Mouse (Mus musculus) heart, postnatal 0 days (tissue): Measurements from ENCODE around the gene Dnajc17. TPM values are rescaled to one million over a fixed set of nuclear protein-coding genes. Genes with fewer than 3 reads are reported as not detected.

Experiments
- ATAC-seq: fragments of 200-750 bp; cut with Nextera tagmentation; 2 replicates; pipeline ENCODE4 v1.8.0; 2017; ENCODE audit warnings: low read depth, moderate number of reproducible peaks, moderate library complexity; ENCODE audit not compliant: insufficient read depth
- DNase-seq: peaks from one replicate; pipeline ENCODE4 v3.0.0-alpha.2; 2016; ENCODE audit warnings: low spot score
- H3K27ac ChIP-seq: fragments of 300-500 bp; sonication (generic); 2 replicates; pipeline ENCODE4 v1.5.1; 2014; ENCODE audit warnings: low read depth, mild to moderate bottlenecking
- H3K27me3 ChIP-seq: fragments of 300-500 bp; sonication (generic); 2 replicates; pipeline ENCODE4 v1.6.1; 2014; ENCODE audit warnings: low read length, mixed read lengths; ENCODE audit not compliant: control insufficient read depth, insufficient read depth
- H3K36me3 ChIP-seq: fragments of 300-500 bp; sonication (generic); replicated peaks from 2 replicates; pipeline ENCODE4 v1.6.1; 2014; ENCODE audit warnings: low read length, mixed read lengths; ENCODE audit not compliant: control insufficient read depth, insufficient read depth
- H3K4me1 ChIP-seq: fragments of 300-500 bp; sonication (generic); 2 replicates; pipeline ENCODE4 v1.6.1; 2014; ENCODE audit warnings: antibody characterized with exemption; ENCODE audit not compliant: control insufficient read depth, insufficient read depth
- H3K4me2 ChIP-seq: fragments of 300-500 bp; sonication (generic); 2 replicates; pipeline ENCODE4 v1.6.1; 2014; ENCODE audit warnings: low read depth, mild to moderate bottlenecking, low read length, moderate library complexity
- H3K4me3 ChIP-seq: fragments of 300-500 bp; sonication (generic); 2 replicates; pipeline ENCODE4 v1.5.1; 2014; ENCODE audit warnings: low read depth, low read length
- H3K9ac ChIP-seq: fragments of 300-500 bp; sonication (generic); replicated peaks from 2 replicates; pipeline ENCODE4 v1.6.1; 2014; ENCODE audit warnings: low read depth, low read length, mixed read lengths
- H3K9me3 ChIP-seq: fragments of 300-500 bp; sonication (generic); replicated peaks from 2 replicates; pipeline ENCODE4 v1.6.1; 2016; ENCODE audit warnings: low read length; ENCODE audit not compliant: control insufficient read depth
- CTCF ChIP-seq: IDR thresholded peaks from 2 replicates; pipeline ENCODE4 v1.5.1; 2016; ENCODE audit warnings: antibody characterized with exemption, control low read depth, low read depth
- EP300 ChIP-seq: IDR thresholded peaks from 2 replicates; pipeline ENCODE4 v1.6.1; 2016; ENCODE audit warnings: antibody characterized with exemption, low read depth
- WGBS: fragments of 180-500 bp; shearing (Covaris S2); extraction: QIAGEN DNeasy Blood & Tissue Kit; methylation state at CpG from one replicate; pipeline ENCODE4 v1.1.7; 2014; 5-methylcytosine and 5-hydroxymethylcytosine counted together
- polyA plus RNA-seq: library from polyadenylated mRNA; unstranded; fragments of >200 nt; fragmentation: Nextera tagmentation; extraction: Ambion mirVana; gene quantifications from 2 replicates; pipeline ENCODE4 v1.2.1, GENCODE M21; 2015
- total RNA-seq: library from RNA; depleted of rRNA; stranded (reverse); fragments of >200 nt; gene quantifications from 2 replicates; pipeline ENCODE4 v1.2.3, GENCODE M21; 2014; ENCODE audit warnings: low replicate concordance; rRNA removed

Gene Dnajc17
- 8.4 and 18.7 TPM in 2 replicates for total RNA-seq
- polyA plus RNA-seq = 8.8 and 9.1 TPM in 2 replicates

DNA sequence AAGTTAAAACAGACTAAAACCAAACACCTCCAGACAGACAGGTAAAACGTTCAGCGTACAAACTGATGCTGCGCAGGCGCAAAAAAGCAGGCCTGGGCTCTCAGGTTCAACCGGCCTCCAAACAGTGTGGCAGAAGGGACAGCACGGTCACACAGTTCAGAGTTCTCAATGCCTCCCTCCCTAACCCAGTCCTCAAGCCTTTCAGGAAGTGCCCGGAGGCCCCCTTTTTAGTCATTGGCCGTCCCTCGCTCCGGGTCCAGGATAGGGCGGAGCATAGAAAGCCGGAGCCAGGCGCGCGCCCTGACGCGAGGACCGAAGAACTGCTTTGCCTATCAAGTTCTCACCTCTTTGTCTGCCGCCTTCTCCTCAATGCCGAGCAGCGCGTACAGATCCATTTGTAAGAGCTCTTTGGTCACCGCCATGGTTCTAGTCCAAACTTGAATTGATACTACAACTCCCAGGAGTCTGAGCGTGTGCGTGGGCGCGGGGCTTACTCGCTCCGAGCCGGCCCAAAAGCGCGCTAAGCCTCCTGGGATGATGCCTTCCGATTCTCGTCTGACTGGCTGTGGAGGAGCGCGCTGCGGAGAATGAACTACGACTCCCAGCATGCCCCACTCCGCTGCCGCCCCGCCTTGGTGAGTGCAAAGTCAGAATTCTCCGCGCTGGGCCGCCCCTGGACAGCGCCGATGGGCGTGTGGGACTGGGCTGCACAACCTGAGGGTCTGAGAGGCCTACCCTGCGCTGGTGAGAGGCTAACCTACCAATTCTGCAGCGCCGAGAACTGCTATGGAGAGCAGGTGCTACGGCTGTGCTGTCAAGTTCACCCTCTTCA lies at the start of gene Dnajc17, which contains the start of gene Zfyve19:
Gene Dnajc17, minus strand, starts transcription at position 452 of the 832 bp plus-strand sequence.
Gene Zfyve19, plus strand, starts transcription at position 274 of the 832 bp plus-strand sequence.
- Histone ChIP-seq H3K4me1 (0 out of 2 replicates have a peak, but pooled peaks cover 3% of the 10 kb centered on the region), H3K4me2 (peak within 1 kb of the TSS; percentile 87), H3K27ac (peak within 1 kb of the TSS; percentile 88), H3K36me3 (peaks cover 25% of the 10 kb centered on the region), H3K4me3 (peak within 1 kb of the TSS; percentile 90), H3K27me3 (no peaks in the 10 kb centered on the region), H3K9me3 (no peaks in the 10 kb centered on the region), H3K9ac (peak within 1 kb of the TSS; percentile 73)
- peak; percentile 98 for DNase-seq
- TF ChIP-seq CTCF (no peak), EP300 (no peak)
- under 1% methylated on average over 51 of the region's 51 CpGs for WGBS
- peak; percentile 97 for ATAC-seq

DNA sequence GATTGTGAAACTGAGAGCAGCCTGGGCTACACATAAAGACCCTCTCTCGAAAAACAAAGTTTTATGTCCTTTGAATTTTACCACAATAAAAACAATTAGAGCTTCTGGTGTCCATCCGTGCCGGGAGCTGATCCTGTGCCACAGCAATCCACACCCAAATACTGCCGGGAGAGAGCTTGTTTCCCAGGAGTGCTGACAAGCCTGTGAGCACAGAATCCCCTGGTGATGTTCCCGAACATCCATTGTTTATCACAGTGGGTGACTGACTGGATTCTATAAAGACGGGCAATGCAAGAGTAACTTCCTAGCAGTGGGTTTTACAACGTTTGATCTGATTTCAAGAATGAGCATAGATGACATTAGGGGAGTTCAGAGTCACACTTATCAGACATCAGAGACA lies 46.4 kb upstream of the Dnajc17 start:
- no peaks in the 10 kb centered on the region for H3K4me1 ChIP-seq
- TF ChIP-seq CTCF (no peak), EP300 (no peak)
- peaks cover 14% of the 10 kb centered on the region; the same call in 1 of the 2 replicates for H3K27me3 ChIP-seq
- H3K9ac ChIP-seq = no peak overlapping the region
- no peak overlapping the region for H3K4me2 ChIP-seq
- H3K27ac ChIP-seq = no peak overlapping the region
- DNase-seq = no peak
- WGBS = 20% methylated on average over 7 of the region's 7 CpGs
- H3K4me3 ChIP-seq = no peak overlapping the region
- no peak for ATAC-seq
- H3K9me3 ChIP-seq = no peaks in the 10 kb centered on the region
- no peaks in the 10 kb centered on the region for H3K36me3 ChIP-seq

DNA sequence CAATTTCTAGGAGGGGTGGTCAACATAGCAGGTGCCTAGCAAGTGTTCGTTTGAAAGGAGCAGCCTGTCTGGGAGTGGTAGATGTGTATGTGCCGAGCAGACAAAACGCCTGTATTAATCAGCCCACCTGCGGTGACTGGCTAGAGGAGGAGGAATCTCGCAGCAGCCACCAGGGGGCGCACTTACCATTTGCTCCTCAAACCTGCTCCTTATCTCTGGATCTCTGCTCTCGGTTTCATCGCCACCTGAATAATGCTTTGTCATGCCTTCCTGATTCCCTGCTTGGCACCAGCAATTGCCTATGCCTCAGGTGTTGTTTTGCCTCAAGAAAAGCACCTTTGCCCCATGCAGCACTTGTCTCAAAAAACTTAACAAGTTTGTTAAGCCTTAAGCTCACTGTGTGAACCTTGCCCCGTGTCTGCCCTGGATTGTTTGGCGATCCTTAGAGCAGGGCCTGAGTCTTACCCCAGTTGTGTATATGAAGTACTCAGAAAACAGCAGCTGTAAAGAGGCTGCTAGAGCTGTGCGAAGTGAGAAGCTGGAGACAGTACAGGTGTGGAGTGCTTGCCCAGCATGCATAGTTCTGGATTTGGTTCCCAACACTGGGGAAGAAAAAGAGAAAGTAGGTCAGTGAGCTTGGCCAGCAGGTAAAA lies 42.4 kb upstream of the Dnajc17 start:
- Histone ChIP-seq H3K36me3 (no peaks in the 10 kb centered on the region), H3K27ac (no peak overlapping the region), H3K9ac (no peak overlapping the region), H3K4me3 (no peak overlapping the region), H3K9me3 (no peaks in the 10 kb centered on the region), H3K4me2 (peak overlapping the region; percentile 54), H3K27me3 (peaks cover 12% of the 10 kb centered on the region; the same call in 1 of the 2 replicates), H3K4me1 (no peaks in the 10 kb centered on the region)
- DNase-seq (peak; percentile 55), ATAC-seq (peak; percentile 68)
- TF ChIP-seq EP300 (no peak), CTCF (peak; percentile 86)
- WGBS = 11% methylated on average over 11 of the region's 11 CpGs

DNA sequence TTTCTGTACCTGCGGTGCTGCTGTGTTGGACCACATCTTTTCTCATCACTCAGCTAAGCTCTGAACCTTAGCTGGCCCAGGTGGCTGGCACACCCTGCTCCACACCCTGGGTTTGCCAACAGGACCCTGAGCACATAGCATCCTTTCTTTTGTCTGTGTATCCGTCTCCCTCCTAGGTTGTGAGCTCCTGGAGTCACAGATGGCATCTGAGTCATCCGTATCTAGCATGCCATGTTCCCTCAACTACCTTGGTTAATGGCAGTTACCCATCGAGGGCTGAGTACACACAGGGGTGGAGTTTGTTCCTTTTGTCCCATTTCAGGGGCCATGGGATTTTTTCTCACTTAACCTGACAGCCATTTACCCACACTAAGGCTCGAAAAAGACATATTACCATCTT lies 41.8 kb upstream of the Dnajc17 start:
- DNase-seq (no peak), ATAC-seq (no peak)
- Histone ChIP-seq H3K4me3 (no peak overlapping the region), H3K4me1 (no peaks in the 10 kb centered on the region), H3K9me3 (no peaks in the 10 kb centered on the region), H3K4me2 (no peak overlapping the region), H3K9ac (no peak overlapping the region), H3K27ac (no peak overlapping the region), H3K27me3 (peaks cover 12% of the 10 kb centered on the region; the same call in 1 of the 2 replicates), H3K36me3 (no peaks in the 10 kb centered on the region)
- WGBS = 58% methylated on average over 5 of the region's 5 CpGs
- TF ChIP-seq EP300 = no peak
- no peak for TF ChIP-seq CTCF

DNA sequence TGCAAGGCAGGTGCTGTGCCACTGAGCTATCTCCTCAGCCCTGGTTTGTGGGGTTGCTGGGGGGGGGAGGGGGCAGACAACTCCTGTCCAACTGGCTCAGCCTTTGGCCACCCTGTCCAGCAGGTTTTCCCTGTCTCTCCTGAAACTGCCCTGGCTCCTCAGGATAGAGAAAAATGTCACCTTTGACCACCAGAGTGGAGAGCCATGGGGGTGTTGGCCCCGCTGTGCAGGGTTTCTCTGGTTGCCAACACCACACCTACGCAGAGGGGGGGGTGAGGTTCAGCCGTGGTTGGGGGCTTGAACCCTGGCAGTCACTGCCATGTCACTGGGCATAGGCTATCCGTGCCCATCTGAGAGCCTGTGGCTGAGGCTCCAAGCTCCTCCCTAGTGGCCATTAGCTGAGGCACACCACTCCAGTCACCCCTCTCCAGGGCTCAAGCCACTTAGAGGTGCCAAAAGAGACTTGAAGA lies 41.0 kb upstream of the Dnajc17 start:
- no peak overlapping the region for H3K4me2 ChIP-seq
- WGBS = 51% methylated on average over 4 of the region's 4 CpGs
- DNase-seq = no peak
- peaks cover 12% of the 10 kb centered on the region; the same call in 1 of the 2 replicates for H3K27me3 ChIP-seq
- no peak for ATAC-seq
- H3K4me3 ChIP-seq = no peak overlapping the region
- TF ChIP-seq EP300 (no peak), CTCF (no peak)
- H3K4me1 ChIP-seq = no peaks in the 10 kb centered on the region
- no peak overlapping the region for H3K27ac ChIP-seq
- H3K36me3 ChIP-seq = no peaks in the 10 kb centered on the region
- no peak overlapping the region for H3K9ac ChIP-seq
- H3K9me3 ChIP-seq = no peaks in the 10 kb centered on the region
